Mouse (Mus musculus) brain, adult 2 months (tissue): ENCODE data around the gene Cldn1.

ENCODE experiments used
- DNase-seq: peaks from one replicate; pipeline ENCODE4 v3.0.0; 2011; ENCODE audit warnings: low read depth, low spot score

Cldn1 gene

DNA sequence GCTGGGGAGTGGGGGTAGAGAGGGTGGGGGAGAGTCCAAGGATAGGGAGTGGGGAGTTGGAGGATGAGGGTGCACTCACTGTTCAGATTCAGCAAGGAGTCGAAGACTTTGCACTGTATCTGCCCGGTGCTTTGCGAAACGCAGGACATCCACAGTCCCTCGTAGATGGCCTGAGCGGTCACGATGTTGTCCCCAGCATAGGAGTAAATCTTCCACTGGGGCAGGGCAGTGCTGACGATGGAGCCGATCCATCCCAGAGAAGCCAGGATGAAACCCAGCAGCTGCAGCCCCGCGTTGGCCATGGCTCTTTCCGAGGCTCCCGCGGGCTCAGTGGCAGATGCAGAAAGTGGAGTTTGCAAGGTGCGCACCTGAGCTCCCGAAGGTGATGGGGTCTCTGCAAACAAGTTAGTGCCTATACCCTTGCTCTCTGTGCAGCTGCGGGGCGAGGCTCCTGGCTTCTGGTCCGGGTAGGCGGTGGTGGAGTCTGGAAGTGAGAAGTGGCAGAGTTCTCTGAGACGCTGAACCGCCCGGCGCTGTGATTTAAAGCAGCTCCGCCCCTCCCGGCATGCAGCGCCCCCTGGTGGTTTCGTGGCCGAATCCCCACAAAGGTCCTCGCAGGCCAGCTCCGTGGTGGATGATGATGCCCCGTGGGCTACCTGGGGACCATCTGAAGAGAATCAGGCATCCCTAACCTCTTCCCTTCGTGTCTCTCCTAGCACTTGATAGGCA lies at the start of gene Cldn1:
Cldn1 (minus strand) TSS at position 517 of the 729 bp plus-strand sequence.
- DNase-seq, result peak; percentile 78

DNA sequence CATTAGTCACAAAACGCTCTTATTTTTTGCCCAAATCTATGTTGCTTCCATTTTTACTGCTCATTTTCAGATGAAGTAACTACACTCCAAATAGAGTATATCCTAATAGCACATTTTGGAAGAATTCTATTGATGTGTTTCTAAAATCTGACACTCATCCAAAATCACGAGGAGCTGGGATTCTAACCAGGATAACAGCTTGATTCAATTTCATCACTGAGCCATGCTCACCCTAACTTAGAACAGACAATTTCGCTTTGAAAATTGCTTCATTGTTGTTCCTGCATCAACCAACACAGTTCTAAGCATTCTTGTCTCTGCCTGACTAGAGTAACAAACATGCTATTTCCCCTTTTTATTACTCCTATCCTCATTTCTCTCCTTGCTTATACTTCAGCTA lies 47.0 kb upstream of the Cldn1 start:
- DNase-seq, result peak; percentile 47

DNA sequence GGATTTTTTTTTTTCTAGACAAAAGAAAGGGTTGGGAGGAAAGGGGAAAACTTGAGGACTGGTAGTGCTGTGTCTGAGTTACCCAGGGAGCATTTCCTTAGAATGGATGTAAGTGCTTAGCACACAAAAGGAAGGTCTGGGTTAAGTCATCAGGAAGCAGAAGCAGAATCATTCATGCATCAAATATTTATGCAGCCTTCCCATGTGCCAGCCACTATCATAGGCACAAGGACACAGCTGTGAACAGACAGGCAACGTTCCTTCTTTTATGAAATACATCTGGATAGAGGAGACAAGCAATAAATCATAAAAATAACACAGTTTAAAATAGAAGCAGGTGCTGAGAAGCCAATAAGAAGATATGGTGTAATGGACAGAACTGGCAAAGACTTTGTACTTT lies 32.4 kb upstream of the Cldn1 start:
- no peak for DNase-seq

DNA sequence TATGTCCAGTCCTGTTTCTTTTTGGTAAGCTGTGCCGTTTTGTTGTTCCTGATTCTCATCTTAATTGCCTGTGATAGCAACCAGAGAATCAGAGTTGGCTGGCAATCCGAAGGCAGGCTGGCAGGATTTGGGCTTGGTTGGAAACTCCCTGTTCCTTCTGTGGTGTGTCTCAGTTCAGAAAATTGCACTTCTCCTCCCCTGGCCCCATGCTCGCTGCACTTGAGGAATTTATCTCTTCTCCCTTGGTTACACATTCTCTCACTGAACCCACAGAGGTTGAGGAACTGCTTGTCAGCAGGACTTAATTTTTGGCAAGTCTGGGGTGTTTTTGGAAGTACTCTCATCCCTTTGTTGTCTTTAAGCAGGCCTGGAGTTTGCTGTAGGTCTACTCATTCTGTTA lies 29.3 kb upstream of the Cldn1 start:
- peak; percentile 24 for DNase-seq

DNA sequence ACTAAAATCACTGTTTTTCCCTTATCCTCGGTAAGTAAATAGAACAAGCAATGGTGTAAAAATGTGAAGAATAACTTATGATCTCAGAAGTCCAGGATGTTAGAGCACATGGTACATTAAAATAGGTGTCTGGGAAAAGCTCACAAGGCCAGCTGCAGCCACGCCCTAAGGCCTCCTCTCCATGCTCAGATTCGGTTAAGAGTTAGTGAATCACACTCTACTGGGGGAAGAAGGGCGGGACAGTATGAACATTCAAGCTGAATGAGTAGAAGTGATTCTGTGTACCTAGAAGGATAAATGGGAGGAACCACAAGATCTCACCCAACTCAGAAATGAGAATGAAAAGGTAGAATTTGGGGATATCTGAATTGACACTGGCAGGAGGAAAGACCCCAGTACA lies 28.9 kb upstream of the Cldn1 start:
- DNase-seq, result no peak

DNA sequence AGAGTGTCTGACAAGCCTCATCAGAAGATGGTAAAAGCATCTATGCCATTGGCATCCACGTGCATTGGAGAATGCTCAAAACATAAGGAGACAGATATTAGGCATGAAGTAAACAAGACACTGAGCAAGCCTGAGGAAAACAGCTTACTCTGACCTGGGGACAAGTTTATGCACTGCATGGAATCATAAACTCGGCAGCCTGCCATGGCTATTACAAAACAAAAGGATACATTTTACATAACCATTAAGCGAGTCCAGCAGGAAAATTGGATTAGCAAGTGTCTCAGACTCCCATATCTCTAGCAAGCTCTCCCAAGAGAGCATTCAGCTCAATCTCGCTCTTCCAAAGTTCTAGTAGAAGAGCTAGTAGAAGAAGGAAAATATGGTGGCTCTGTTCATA lies 19.3 kb upstream of the Cldn1 start:
- no peak for DNase-seq

DNA sequence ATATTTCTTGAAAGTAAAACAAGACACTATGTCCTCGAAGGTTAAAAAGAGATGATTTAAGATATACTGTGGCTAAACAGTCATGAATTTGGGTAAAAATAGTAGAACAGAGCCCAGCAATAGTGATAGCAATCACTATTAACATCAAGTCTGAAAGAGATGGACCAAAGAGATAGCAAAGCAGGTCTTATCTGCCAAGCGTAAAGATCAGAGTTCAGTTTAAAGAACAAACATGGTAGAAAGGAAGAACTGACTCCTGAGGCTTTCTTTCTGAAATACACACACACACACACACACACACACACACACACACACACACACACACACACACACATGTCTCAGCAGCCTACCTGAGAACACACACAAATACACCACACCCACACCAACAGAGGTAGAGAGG lies 14.5 kb upstream of the Cldn1 start:
- DNase-seq, result no peak

DNA sequence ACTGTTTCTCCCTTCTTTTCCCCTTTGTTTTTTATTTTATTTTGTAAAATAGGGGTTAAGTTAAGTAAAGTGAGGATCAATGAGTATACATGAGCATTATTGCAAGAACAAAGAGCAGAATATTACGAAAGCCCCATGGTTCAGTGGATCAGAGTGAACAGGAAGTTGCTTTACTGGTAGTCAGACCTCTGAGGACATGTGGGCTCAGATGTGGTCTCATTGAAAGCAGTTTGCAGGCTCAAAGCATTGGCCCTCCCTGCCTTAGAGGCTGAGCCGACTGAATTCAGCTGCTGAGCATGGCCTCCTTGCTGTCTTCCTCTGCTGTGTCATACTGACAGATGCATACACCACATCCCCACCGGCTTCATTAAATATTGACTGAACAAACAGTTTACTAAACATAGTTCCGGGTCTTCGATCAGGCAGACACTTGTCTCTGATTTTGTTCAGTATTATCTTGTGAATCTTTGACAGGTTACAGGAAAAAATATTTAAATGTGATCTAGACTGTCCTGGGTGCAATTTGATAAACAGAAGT lies 12.5 kb upstream of the Cldn1 start:
- no peak for DNase-seq

DNA sequence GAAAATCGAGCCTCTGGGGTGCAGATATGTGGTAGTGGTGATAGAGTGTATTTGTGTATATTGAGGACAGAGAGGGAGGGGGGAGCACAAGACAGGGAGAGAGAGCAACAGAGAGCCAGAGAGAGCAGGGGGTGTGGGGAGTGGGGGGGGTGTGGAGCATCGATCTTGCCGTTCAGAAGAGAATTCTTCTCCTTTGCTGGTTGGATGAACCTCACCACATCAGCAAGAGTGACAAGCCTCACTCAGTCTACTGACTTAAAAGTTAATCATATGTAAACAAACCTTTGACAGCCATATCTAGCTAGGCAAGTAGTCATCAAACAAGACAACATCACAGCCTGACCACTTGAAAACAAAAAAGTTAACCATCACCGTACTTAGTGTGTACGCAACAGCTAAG lies 5.5 kb upstream of the Cldn1 start:
- no peak for DNase-seq

DNA sequence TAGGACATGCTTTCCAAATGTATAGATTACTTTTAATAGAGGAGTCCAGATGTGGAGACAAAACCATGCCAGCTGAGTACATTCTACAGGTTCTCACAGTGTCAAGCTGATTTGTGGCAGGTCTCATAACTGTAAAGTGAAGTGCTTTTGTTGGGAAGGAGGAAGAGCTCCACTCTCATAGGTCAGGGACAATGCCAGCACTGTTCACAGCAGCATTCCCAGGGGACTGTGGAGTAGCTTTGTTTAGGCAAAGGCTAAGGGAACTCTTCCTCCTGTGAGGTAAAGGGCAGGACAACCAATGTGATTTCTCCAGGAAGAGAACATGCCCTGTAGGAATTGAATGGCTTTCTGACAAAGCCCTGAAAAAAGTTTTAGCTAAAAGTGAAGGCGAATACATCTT lies 1.5 kb downstream of the Cldn1 start:
- no peak for DNase-seq

DNA sequence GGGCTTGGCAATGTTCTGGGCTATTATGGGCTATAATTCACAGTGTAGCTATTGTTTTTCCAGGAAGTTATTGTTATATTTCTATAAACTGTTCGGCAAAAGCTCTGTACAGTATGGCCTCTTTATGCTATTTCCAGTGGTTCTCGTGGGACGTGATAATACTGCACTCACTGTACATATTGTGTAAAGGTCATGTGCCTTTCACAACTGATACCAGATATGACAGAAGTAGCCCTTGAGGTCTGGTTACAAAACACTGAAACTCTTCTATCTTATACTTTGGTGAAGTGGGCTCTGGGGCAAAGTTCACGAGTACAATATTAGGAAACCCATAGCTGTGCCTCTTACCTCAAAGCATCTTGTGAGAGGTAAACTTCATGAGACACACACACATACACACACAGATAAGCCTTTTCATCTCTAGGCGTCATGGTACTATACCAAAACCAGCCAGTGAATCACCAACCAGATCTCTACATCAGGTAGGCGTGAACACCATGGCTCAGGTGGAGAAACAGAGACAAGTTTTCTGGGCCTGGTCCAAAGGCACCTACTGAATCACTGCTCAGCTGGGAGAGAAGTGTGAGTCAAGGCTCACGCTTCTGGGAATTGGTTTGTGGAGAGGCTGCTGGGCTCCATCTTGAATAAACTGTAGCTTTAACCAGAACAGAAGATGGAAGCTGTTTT lies 2.5 kb downstream of the Cldn1 start:
- peak; percentile 29 for DNase-seq

DNA sequence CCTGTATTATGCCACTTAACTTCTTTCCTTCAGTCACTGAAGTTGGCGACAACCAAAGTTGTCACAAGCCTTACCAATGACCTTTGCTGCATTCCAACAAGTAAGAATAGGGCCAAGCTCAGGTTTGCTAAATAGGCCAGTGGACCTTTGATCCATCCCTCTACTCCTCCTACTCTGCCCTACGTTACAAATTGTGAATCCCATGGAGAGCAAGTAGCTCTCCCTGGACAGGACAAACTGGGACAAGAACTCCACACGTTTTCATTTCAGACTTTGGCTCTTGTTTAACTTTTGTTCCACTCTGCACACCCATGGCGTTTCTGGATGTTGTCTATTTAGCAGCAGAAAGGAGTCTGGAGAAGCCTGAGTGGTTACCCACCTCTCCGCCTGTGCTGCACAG lies 3.5 kb downstream of the Cldn1 start:
- DNase-seq, result no peak

DNA sequence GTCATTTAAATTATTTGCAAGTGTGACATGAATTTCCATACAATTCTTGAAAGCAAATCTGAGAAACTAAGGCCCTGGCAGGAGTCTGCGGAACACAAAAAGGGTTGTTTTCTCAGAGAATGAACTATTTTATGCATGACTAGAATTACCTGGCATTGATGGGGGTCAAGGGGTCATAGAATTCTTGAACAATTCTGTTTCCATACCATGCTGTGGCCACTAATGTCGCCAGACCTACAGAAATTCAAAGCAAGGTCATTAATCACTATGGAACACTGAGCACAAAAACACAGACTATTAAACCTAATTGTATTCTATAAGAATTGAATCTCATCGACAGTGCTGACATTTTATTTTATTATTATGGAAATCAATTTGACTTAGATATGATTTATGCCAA lies 10.9 kb downstream of the Cldn1 start:
- DNase-seq, result no peak

DNA sequence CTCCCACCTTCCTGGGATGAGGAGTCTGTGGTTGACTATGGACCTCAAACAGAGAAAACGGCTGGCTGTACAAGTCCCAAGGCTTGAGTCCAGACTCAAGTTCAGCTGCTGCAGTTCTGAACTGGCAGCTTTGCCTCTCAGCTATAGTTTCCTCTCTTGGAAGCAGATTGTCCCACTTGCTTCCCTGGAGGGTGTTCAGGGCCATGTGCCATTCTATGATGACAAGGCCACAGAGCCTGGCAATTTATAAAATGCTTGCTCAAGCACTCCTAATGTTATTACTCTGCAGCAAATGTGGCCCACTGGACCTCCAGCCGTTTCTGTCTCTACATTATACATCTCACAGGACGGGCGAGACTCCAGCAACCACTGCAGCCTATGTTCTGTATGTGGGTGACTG lies 12.0 kb downstream of the Cldn1 start:
- DNase-seq, result no peak

DNA sequence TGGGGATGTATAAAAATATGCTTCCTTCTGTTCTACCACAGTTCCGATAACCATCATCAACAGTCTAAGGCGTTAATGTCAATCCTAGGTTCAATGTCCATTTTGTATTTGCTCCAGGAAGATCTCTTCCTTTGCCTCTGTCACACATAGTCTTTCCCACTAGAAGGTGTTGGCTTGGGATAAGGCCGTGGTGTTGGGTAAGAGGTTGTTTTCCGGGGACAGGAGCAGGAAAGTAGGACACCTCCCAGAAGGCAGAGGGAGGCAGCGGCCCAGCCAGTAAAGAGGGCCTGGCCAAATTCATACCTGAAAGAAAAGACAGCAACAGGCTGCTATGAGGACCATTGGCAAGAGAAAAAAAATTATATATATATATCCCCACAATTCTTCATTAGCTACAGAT lies 12.7 kb downstream of the Cldn1 start:
- DNase-seq, result no peak

DNA sequence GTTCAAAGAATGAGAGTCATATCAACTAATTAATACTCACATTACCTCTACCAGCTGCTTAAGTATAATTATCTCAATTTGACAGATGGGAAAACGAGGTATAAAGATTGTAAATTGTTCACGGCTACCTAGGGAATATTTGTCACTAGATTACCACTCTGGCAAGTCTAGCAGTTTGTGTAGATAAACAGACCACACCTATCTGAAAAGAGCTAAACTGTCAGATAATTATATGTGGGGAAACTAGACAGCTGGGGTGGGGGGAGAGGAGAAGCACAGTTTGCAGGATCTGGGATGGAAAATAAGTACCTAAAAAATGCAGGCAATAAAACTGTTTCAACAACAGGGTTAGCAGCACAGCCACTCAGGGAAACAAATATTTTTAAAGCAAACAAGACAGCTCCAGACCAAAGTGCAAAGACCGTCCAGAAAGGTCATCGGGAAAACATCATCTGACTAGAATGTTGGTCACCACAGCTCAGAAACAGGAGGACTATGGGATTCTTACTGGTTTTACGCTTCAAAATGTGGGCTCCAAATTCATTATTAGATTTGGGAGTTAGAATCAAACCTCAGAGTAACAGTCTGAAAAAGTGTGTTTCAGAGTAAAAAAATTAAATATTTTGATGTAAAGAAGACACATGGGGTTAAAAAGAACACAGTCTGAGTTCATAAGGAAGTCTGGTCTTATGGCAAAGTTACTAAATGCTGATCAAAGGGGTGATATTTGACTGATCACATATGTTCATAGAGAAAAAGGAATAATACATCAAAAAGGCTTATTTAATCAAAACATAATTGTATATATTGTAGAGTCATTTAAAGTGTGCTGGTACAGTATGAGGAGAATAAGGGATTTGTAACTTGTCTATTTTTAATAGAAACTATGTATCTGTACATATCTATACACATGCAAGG lies 13.5 kb downstream of the Cldn1 start:
- no peak for DNase-seq

DNA sequence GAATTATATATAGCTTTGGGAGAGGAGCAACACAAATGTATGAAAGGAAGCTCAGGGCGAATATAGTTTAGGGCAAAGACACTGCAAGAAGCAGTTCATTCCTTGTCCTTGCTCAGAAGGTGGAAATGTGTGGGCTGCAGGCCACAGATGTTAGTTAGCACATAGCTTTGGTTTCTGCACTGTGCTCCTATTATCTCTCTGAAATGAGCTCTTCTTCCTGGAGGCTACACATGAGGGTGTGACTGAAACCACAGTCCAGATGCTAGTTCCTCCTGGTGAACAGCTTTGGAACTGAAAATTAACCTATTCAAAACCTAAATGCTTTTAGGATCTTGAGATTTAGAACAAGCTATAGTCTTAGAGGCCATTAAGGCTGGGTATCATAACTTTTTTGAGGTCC lies 16.1 kb downstream of the Cldn1 start:
- no peak for DNase-seq

DNA sequence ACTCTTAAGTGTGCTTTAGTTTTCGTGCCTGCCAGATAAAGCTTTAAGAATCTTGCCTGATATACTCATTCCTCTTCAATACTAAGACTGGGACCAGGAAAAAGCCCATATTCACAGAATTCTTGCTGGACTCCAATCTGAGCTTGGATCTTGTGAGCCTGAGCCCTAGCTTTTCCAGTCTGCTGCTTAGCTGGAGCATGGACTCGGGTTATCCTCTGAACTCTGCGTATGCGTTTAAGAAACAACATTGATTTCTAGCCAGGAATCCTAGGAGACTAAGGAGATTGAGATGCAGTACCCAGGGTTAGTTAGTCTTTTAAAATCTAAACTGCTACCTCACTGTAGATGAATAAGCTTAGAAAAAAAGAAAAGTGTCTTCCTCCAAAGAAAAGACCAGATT lies 20.9 kb downstream of the Cldn1 start:
- no peak for DNase-seq

DNA sequence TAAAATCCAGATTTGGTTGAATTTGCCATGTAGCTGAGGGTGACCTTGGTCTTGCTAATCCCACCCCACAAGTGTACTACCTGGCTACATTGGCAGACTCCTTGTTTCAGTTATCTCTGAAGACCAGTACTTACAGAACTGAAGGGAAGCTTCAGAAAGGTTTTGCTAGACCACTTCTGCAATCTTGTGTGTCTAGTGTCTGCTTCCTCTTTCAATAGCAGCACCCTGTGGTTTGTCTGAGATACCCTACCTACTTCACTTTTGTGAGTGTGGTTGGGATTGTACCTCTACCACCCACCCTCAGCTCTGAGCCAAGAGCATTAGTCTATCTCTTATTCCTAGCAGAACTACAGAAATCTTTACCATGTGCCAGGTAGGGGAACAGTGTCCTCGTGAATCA lies 22.8 kb downstream of the Cldn1 start:
- DNase-seq, result peak; percentile 9

DNA sequence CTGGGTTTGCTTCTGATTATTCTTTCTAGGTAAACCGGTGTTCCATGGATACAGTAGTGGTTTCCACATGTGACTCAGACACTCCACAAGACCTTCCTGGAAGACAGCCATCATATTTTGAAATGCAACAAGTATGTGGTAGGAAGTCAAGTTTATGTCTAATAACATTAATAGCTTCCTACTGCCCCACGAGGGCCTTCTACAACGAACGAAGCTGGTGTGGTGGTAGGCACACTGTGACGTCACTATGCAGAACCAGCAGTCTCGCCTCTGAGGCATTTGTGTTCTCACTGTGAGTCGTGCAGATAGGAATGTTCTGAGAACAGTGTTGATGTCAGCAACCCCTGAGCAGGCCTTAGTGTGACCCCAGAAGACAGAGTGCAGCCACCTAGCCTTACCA lies 55.4 kb downstream of the Cldn1 start:
- DNase-seq, result no peak

DNA sequence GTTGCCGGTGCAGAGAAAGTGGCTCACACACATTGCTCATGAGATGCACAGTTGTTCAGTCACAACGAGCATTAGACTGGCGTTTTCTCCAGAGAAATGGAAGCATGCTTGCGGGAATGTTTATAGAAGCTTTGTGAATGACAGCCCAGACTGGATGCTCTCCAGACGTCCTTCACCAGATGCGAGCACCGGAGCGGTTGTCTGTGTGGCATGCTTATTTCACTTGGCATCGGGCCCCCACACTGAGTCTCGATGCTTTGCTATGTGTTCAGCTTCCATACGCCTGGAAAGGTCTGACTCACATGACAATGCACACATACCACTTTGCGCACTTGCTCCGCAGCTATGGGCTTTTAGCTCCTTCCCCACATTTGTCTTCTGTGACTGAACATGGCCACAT lies 56.8 kb downstream of the Cldn1 start:
- peak; percentile 31 for DNase-seq

DNA sequence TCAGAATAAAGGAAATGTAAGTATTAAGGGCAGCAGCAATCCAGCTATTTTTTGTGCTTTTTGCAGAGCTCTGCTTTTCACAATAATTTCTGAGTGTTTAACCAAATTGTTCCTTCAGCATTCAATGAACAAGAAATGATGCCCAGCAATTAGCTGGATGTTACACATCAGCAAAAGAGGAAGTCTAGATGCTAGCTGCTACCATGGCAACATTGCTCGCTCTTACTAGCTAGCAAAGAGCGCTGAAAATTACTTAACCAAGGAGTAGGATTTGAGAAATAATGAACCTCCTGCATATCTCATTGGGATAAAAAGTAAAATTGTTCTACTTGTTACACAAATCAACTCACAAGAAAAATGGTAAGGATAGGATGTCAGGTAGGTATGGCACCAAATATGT lies 62.2 kb downstream of the Cldn1 start:
- DNase-seq, result peak; percentile 83
